Mouse (Mus musculus): ENCODE data around the gene Hist1h2ba.

DNA sequence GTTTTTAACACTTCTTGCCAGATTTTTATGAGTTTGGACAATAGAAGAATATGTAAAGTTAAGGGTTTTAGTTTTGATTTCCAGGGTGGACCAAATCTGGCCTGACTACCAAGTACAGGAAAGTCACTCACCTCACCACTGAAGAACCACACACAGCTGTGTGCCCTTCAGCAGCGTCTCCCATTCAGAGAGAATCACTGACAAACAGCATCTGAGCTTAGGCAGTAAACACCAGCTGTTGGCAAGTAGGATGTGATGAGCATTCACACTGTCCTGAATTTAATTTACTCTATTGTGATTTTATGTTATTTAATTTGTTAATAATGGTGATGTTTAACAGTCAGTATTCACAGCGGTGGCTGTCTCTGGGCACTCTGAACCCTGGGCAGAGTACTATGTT, 8.2 kb downstream of the Hist1h2ba start:
- TF ChIP-seq CTCF (IDR thresholded peaks at IDR 0.05; ENCODE audit: control insufficient read depth, insufficient read depth, insufficient replicate concordance, low read depth, low read length) (no peak), POLR2A (IDR thresholded peaks at IDR 0.05; ENCODE audit: control insufficient read depth, low read depth, low read length) (no peak)

Measured in testis, adult 2 months (tissue).